Mouse (Mus musculus): ENCODE data around the gene Gdpd3. TPM values are rescaled to one million over a fixed set of nuclear protein-coding genes. Genes with fewer than 3 reads are reported as not detected.

Gene Gdpd3
- polyA plus RNA-seq, 1 experiment from 2014 or later, result 2.2 TPM

GRCm38 (mm10) chr7:126779983-126780970, 14.1 kb downstream of the Gdpd3 start:
- peak; percentile 82 for ATAC-seq (replicated peaks)
- Histone ChIP-seq H3K4me1 (peaks cover 55% of the 10 kb centered on the region), H3K27me3 (replicated peaks) (no peaks in the 10 kb centered on the region), H3K36me3 (replicated peaks) (peaks cover 10% of the 10 kb centered on the region; the same call in 1 of the 2 replicates), H3K9me3 (no peaks in the 10 kb centered on the region), H3K9ac (peak overlapping the region; percentile 43), H3K4me3 (peak overlapping the region; percentile 44), H3K4me2 (peak overlapping the region; percentile 92), H3K27ac (peak overlapping the region; percentile 83)
- 0% methylated on average over 21 of the region's 21 CpGs for WGBS

DNA sequence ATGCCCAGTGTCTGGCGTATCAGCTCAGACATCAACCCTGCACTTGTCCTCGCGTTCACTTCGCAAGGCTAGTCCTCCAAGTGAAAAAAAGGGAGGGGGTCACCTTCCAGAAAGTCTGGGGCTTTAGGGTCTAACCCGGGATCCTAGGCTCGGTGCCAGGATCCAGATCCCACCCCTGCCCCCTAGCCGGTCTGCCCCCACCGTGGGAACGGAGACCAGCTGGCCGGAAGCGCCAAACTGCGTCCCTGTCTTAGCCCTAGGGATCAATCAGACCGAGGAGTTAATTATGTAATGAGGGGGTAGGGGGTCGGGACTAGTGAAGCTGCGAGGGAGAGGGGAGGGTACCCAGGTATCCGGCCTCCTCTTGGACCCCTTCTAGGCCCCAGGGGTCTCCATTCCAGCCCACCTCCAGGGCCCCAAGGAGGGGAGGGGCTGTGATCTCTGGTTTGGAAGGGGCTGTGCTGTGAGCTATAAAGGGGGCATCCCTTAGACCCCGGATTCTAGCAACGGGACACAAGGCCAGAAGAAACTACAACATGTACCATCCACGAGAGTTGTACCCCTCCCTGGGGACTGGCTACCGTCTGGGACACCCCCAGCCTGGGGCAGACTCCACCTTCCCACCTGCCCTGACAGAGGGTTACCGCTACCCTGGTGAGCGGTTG, 15.0 kb downstream of the Gdpd3 start, which contains the start of gene Tbx6:
Tbx6 (plus strand) TSS at position 513 of the 665 bp plus-strand sequence.
- ATAC-seq (replicated peaks), result no peak; the same call in 1 of the 2 replicates
- peak within 1 kb of the TSS; percentile 92 for H3K4me2 ChIP-seq
- WGBS, result 8% methylated on average over 22 of the region's 22 CpGs

DNA sequence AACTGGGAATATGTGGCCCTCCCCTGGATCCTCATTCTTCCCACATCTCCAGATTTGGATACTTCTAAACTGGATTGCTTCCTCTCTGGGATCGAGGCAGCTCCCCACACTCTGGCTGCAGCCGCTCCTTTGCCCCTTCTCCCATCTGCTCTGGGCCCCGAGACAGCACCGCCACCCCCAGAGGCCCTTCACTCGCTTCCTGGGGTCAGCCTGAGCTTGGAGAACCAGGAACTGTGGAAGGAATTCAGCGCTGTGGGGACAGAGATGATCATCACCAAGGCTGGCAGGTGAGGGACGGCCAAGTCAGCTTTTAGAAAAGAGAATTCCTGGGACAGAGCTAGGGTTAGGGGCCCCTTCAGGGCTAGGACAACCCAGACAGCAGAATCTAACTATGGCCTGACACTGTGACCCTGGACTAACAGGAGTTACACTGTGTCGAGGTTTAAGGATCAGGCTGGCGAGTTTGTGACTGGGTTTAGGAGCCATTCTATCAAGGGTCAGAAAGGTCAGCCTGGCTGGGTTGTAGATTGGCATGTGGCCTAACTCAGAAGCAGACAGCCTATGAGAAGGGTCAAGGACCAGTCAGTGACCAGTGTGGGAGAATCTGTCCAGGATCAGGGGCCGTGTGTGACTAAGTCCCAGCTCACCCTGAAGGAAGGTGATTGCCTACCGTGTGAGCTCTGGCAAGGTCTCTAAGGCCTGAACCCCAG, 15.7 kb downstream of the Gdpd3 start:
- Histone ChIP-seq H3K27me3 (replicated peaks) (no peaks in the 10 kb centered on the region), H3K4me1 (peaks cover 42% of the 10 kb centered on the region), H3K9me3 (no peaks in the 10 kb centered on the region), H3K4me3 (no peak overlapping the region), H3K4me2 (peak overlapping the region; percentile 92), H3K9ac (no peak overlapping the region), H3K27ac (no peak overlapping the region), H3K36me3 (replicated peaks) (peaks cover 23% of the 10 kb centered on the region)
- 44% methylated on average over 11 of the region's 11 CpGs for WGBS
- no peak for ATAC-seq (replicated peaks)

More for the DNA sequence above, 15.0 kb downstream of the Gdpd3 start, which contains the start of gene Tbx6:
- peak within 1 kb of the TSS; percentile 43 for H3K9ac ChIP-seq
- peak within 1 kb of the TSS; percentile 83 for H3K27ac ChIP-seq
- peak within 1 kb of the TSS; percentile 44 for H3K4me3 ChIP-seq
- peaks cover 47% of the 10 kb centered on the region for H3K4me1 ChIP-seq
- no peaks in the 10 kb centered on the region for H3K9me3 ChIP-seq
- H3K27me3 ChIP-seq (replicated peaks), result no peaks in the 10 kb centered on the region
- peaks cover 16% of the 10 kb centered on the region; the same call in 1 of the 2 replicates for H3K36me3 ChIP-seq (replicated peaks)

GRCm38 (mm10) chr7:126782693-126783092, 16.6 kb downstream of the Gdpd3 start:
- Histone ChIP-seq H3K27ac (no peak overlapping the region), H3K4me2 (no peak overlapping the region), H3K9ac (no peak overlapping the region), H3K4me3 (no peak overlapping the region), H3K9me3 (no peaks in the 10 kb centered on the region), H3K36me3 (replicated peaks) (peaks cover 31% of the 10 kb centered on the region), H3K4me1 (peaks cover 36% of the 10 kb centered on the region), H3K27me3 (replicated peaks) (no peaks in the 10 kb centered on the region)
- no peak for ATAC-seq (replicated peaks)
- WGBS, result 84% methylated on average over 13 of the region's 13 CpGs

DNA sequence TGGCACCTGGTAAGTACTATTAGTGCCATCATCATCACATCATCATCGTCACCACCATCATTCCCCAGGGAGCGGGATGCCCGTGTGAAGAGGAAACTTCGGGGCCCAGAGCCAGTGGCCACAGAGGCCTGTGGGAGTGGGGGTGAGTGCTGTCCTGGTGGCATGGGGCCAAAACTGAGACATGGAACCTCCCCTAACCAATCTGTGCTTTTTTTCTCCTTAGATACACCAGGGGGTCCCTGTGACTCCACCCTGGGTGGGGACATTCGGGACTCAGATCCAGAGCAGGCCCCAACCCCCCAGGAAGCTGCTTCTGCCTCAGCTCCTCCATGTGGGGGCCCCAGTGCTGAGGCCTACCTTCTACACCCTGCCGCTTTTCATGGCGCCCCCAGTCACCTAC, 18.3 kb downstream of the Gdpd3 start:
- peaks cover 47% of the 10 kb centered on the region for H3K36me3 ChIP-seq (replicated peaks)
- H3K9ac ChIP-seq, result no peak overlapping the region
- H3K4me2 ChIP-seq, result no peak overlapping the region
- WGBS, result 94% methylated on average over 7 of the region's 7 CpGs
- no peaks in the 10 kb centered on the region for H3K27me3 ChIP-seq (replicated peaks)
- H3K4me1 ChIP-seq, result peaks cover 20% of the 10 kb centered on the region
- H3K9me3 ChIP-seq, result no peaks in the 10 kb centered on the region
- H3K4me3 ChIP-seq, result no peak overlapping the region
- ATAC-seq (replicated peaks), result no peak
- no peak overlapping the region for H3K27ac ChIP-seq

GRCm38 (mm10) chr7:126785056-126785455, 18.9 kb downstream of the Gdpd3 start:
- H3K9ac ChIP-seq, result no peak overlapping the region
- H3K36me3 ChIP-seq (replicated peaks), result peaks cover 52% of the 10 kb centered on the region
- H3K9me3 ChIP-seq, result no peaks in the 10 kb centered on the region
- no peak for ATAC-seq (replicated peaks)
- H3K4me1 ChIP-seq, result peaks cover 17% of the 10 kb centered on the region
- H3K27ac ChIP-seq, result no peak overlapping the region
- WGBS, result 93% methylated on average over 4 of the region's 4 CpGs
- H3K27me3 ChIP-seq (replicated peaks), result no peaks in the 10 kb centered on the region
- H3K4me3 ChIP-seq, result no peak overlapping the region
- H3K4me2 ChIP-seq, result no peak overlapping the region

- Histone ChIP-seq H3K9me3 (no peaks in the 10 kb centered on the region), H3K4me1 (peaks cover 19% of the 10 kb centered on the region), H3K36me3 (replicated peaks) (peaks cover 52% of the 10 kb centered on the region), H3K4me3 (no peak overlapping the region), H3K9ac (no peak overlapping the region), H3K27ac (no peak overlapping the region), H3K27me3 (replicated peaks) (no peaks in the 10 kb centered on the region), H3K4me2 (no peak overlapping the region)
- 94% methylated on average over 14 of the region's 14 CpGs for WGBS
- ATAC-seq (replicated peaks), result no peak
Observed at GRCm38 (mm10) chr7:126786142-126786541, 20.0 kb downstream of the Gdpd3 start.

DNA sequence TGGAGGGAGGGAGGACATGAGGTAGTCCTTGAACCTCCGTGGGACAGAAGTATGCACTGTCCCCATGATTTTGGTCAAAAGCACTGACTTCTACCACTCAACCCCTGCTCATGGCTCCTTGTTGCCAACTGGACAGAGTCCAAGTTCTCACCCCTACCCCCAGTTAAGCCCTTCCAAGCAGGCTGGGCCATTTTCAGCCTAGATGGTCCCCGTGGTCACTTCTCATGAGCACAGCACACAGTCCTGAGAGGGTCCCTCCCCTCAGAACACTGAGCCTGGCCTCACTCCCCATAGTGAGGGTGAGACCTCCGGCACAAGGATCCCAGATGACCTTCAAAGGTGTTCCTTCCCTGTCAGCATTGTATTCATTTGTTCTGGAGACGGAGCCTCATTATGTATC, 23.0 kb downstream of the Gdpd3 start:
- Histone ChIP-seq H3K27me3 (replicated peaks) (no peaks in the 10 kb centered on the region), H3K9me3 (no peaks in the 10 kb centered on the region), H3K36me3 (replicated peaks) (peaks cover 52% of the 10 kb centered on the region), H3K4me3 (no peak overlapping the region), H3K9ac (no peak overlapping the region), H3K4me1 (peaks cover 26% of the 10 kb centered on the region), H3K4me2 (no peak overlapping the region), H3K27ac (no peak overlapping the region)
- WGBS, result 91% methylated on average over 4 of the region's 4 CpGs
- no peak for ATAC-seq (replicated peaks)

DNA sequence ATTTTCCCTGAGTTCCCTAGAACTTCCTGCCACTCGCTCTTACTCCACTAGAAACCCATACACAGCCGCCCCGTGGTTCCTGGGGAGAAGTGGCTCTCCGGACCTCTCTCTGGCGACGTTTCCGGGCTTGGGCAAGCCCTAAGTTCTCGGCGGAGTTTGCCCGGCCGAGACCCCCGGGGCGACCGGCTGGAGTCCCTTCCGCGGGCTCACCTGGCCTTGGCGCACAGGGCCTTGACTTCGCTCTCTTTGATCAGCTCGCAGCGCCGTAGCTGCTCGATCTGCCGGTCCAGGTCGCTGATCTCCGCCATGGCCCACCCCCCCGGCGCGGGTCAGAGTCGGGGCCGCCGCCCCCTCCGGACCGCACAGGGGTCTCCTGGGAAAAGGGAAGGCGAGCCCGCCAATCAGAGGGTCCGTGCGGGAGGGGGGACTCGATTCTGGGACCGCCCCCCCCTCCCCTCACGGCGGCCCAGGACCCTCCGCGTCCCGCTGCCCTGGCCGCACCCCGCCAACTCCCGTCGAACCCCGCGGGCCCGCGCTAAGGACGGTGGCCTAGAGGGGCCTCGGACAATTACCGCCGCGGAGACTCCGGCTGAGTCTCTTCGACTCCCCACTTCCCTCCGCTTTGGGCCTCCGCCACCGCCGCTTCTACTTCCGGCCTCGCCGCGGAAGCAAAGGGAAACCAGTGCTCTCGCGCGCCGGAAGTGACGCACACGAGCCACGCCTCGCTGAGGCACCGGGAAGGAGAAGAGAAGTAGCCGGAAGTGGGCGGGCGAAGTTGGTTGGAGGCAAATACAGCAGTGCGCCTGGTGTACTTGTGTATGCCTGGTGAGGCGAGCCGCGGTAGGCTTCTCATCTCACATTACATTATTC, 26.0 kb downstream of the Gdpd3 start, which contains the start of gene Ppp4c:
Ppp4c (minus strand) TSS at position 646 of the 870 bp plus-strand sequence.
- under 1% methylated on average over 79 of the region's 83 CpGs for WGBS
- H3K36me3 ChIP-seq (replicated peaks), result peaks cover 40% of the 10 kb centered on the region
- ATAC-seq (replicated peaks), result peak; percentile 93

GRCm38 (mm10) chr7:126792721-126793443, 26.7 kb downstream of the Gdpd3 start:
- peak overlapping the region; percentile 88 for H3K9ac ChIP-seq
- H3K27ac ChIP-seq, result peak overlapping the region; percentile 95
- H3K4me2 ChIP-seq, result peak overlapping the region; percentile 90
- peaks cover 47% of the 10 kb centered on the region for H3K4me1 ChIP-seq
- H3K36me3 ChIP-seq (replicated peaks), result peaks cover 32% of the 10 kb centered on the region
- no peaks in the 10 kb centered on the region for H3K9me3 ChIP-seq
- peak; percentile 55 for ATAC-seq (replicated peaks)
- peak overlapping the region; percentile 84 for H3K4me3 ChIP-seq
- 27% methylated on average over 11 of the region's 11 CpGs for WGBS
- no peaks in the 10 kb centered on the region for H3K27me3 ChIP-seq (replicated peaks)

More for the DNA sequence above, 26.0 kb downstream of the Gdpd3 start, which contains the start of gene Ppp4c:
- H3K4me2 ChIP-seq, result peak within 1 kb of the TSS; percentile 90
- H3K9ac ChIP-seq, result peak within 1 kb of the TSS; percentile 88
- H3K9me3 ChIP-seq, result no peaks in the 10 kb centered on the region
- peaks cover 39% of the 10 kb centered on the region for H3K4me1 ChIP-seq
- H3K27me3 ChIP-seq (replicated peaks), result no peaks in the 10 kb centered on the region
- H3K27ac ChIP-seq, result peak within 1 kb of the TSS; percentile 95
- H3K4me3 ChIP-seq, result peak within 1 kb of the TSS; percentile 84
